Mouse (Mus musculus) neutrophil, adult 5-6 weeks (primary cell): ENCODE measurements around the gene Fkbp7. TPM values are rescaled to one million over a fixed set of nuclear protein-coding genes. Genes with fewer than 3 reads are reported as not detected.

Experiments used
- ATAC-seq: fragments of 151-379, 151-347 bp; 2 replicates; pipeline ENCODE4 v1.8.0; 2017; ENCODE audit warnings: mild to moderate bottlenecking, moderate TSS enrichment; ENCODE audit not compliant: insufficient number of reproducible peaks, poor library complexity, low FRiP score, severe bottlenecking; ENCODE audit errors: extremely low read depth
- total RNA-seq: library from RNA; stranded (forward); fragments of 200-1000 nt; gene quantifications from 2 replicates; pipeline ENCODE4 v1.2.3, GENCODE M21; 2017

The Fkbp7 gene
- total RNA-seq, 1 experiment from 2014 or later: 9.0 TPM

GRCm38 (mm10) chr2:76618078-76618477 is 54.8 kb downstream of the Fkbp7 start:
- no peak for ATAC-seq

Other genes starting within 250 kb of the Fkbp7 start
- gene Prkra, start 25.1 kb downstream of the Fkbp7 start, total RNA-seq: 3.1 and 4.9 TPM in 2 replicates
- gene Pjvk, start 24.6 kb downstream of the Fkbp7 start, total RNA-seq: not detected in 2 replicates
- 24.1 and 35.6 TPM in 2 replicates for gene Plekha3, start 2.2 kb upstream of the Fkbp7 start, total RNA-seq